Mouse (Mus musculus): ENCODE measurements around the gene R3hdm2. TPM values are rescaled to one million over a fixed set of nuclear protein-coding genes. Genes with fewer than 3 reads are reported as not detected.
A peak's percentile ranks its signal among the peaks of the same experiment; 100 is the strongest.

Gene R3hdm2
- polyA plus RNA-seq, 1 experiment from 2014 or later = 22.6 TPM

- Histone ChIP-seq H3K4me3 (ENCODE audit: low read length) (no peak within 1 kb of the TSS), H3K9ac (ENCODE audit: low read length) (no peak within 1 kb of the TSS), H3K27me3 (ENCODE audit: control insufficient read depth, insufficient read depth, low read length) (no peaks in the 10 kb centered on the region), H3K36me3 (ENCODE audit: control insufficient read depth, insufficient read depth) (no peaks in the 10 kb centered on the region), H3K27ac (ENCODE audit: low read length) (no peak within 1 kb of the TSS), H3K4me2 (ENCODE audit: low read depth, low read length) (no peak within 1 kb of the TSS), H3K4me1 (ENCODE audit: control insufficient read depth, insufficient read depth, low read length) (no peaks in the 10 kb centered on the region), H3K9me3 (replicated peaks; ENCODE audit: control insufficient read depth, low read length) (peaks cover 4% of the 10 kb centered on the region; the same call in 1 of the 2 replicates)
- no peak for ATAC-seq (replicated peaks; ENCODE audit: extremely low read depth, insufficient read depth, low FRiP score)
- WGBS = 68% methylated on average over 22 of the region's 22 CpGs
Observed at GRCm38 (mm10) chr10:127369834-127370820, 10.0 kb upstream of the R3hdm2 start, which contains the start of gene Inhbc. TSS of gene Inhbc (minus strand) at chr10:127370431.

DNA sequence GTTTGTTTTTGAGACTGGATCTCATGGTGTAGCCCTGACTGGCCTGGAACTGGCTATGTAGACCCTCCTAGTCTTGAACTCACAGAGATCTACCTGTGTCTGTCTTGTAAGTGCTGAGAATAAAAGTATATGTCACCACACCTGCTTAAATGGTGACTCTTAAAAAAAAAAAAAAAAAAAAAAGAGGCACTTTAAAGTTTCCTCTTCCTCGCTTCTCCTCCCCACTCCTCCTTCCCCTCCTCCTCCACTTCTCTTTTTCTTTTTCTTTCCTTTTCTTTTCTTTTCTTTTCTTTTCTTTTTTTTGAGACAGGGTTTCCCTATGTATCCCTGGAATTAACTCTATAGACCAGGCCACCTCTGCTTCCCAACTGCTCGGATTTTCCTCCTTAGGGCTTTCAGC, 9.1 kb upstream of the R3hdm2 start:
- no peak for ATAC-seq (replicated peaks; ENCODE audit: extremely low read depth, insufficient read depth, low FRiP score)
- no peaks in the 10 kb centered on the region for H3K4me1 ChIP-seq (ENCODE audit: control insufficient read depth, insufficient read depth, low read length)
- peaks cover 4% of the 10 kb centered on the region; the same call in 1 of the 2 replicates for H3K9me3 ChIP-seq (replicated peaks; ENCODE audit: control insufficient read depth, low read length)
- no peak overlapping the region for H3K4me2 ChIP-seq (ENCODE audit: low read depth, low read length)
- H3K9ac ChIP-seq (ENCODE audit: low read length) = no peak overlapping the region
- H3K27ac ChIP-seq (ENCODE audit: low read length) = no peak overlapping the region
- WGBS = 63% methylated on average over 2 of the region's 2 CpGs
- H3K36me3 ChIP-seq (ENCODE audit: control insufficient read depth, insufficient read depth) = no peaks in the 10 kb centered on the region
- no peak overlapping the region for H3K4me3 ChIP-seq (ENCODE audit: low read length)
- no peaks in the 10 kb centered on the region for H3K27me3 ChIP-seq (ENCODE audit: control insufficient read depth, insufficient read depth, low read length)

DNA sequence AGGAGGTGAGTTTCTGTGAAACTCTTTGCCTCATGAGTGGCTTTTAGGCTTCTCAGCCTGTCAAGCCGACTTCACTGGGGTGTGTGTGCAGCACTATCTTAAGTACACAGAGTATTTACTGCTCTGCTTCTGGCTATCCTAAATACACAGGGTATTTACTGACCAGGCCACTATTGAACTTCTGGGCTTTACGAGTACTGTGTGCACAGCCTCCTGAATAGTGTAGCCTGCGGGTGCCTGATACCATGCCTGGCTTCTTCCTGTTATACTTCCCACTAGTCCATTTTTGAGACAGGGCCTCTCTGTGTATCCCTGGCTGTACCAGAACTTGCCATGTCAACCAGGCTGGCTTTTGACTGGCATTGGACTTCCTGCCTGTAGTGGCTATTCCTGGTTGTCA, 2.4 kb upstream of the R3hdm2 start:
- H3K27me3 ChIP-seq (ENCODE audit: control insufficient read depth, insufficient read depth, low read length) = no peaks in the 10 kb centered on the region
- no peaks in the 10 kb centered on the region for H3K36me3 ChIP-seq (ENCODE audit: control insufficient read depth, insufficient read depth)
- H3K9me3 ChIP-seq (replicated peaks; ENCODE audit: control insufficient read depth, low read length) = peaks cover 3% of the 10 kb centered on the region; the same call in 1 of the 2 replicates
- no peak overlapping the region for H3K4me3 ChIP-seq (ENCODE audit: low read length)
- no peak overlapping the region for H3K27ac ChIP-seq (ENCODE audit: low read length)
- 62% methylated on average over 3 of the region's 3 CpGs for WGBS
- H3K9ac ChIP-seq (ENCODE audit: low read length) = no peak overlapping the region
- H3K4me2 ChIP-seq (ENCODE audit: low read depth, low read length) = no peak overlapping the region
- peaks cover 7% of the 10 kb centered on the region for H3K4me1 ChIP-seq (ENCODE audit: control insufficient read depth, insufficient read depth, low read length)
- ATAC-seq (replicated peaks; ENCODE audit: extremely low read depth, insufficient read depth, low FRiP score) = no peak

GRCm38 (mm10) chr10:127379654-127380053, 473 bp upstream of the R3hdm2 start:
- Histone ChIP-seq H3K9me3 (replicated peaks; ENCODE audit: control insufficient read depth, low read length) (no peaks in the 10 kb centered on the region), H3K27me3 (ENCODE audit: control insufficient read depth, insufficient read depth, low read length) (no peaks in the 10 kb centered on the region), H3K27ac (ENCODE audit: low read length) (no peak overlapping the region), H3K9ac (ENCODE audit: low read length) (peak overlapping the region; percentile 94), H3K4me3 (ENCODE audit: low read length) (peak overlapping the region; percentile 79), H3K4me2 (ENCODE audit: low read depth, low read length) (peak overlapping the region; percentile 86), H3K36me3 (ENCODE audit: control insufficient read depth, insufficient read depth) (no peaks in the 10 kb centered on the region), H3K4me1 (ENCODE audit: control insufficient read depth, insufficient read depth, low read length) (peaks cover 7% of the 10 kb centered on the region)
- 85% methylated on average over 8 of the region's 8 CpGs for WGBS
- ATAC-seq (replicated peaks; ENCODE audit: extremely low read depth, insufficient read depth, low FRiP score) = no peak

- ATAC-seq (replicated peaks; ENCODE audit: extremely low read depth, insufficient read depth, low FRiP score) = peak; percentile 90
- H3K4me2 ChIP-seq (ENCODE audit: low read depth, low read length) = peak overlapping the region; percentile 68
- H3K4me1 ChIP-seq (ENCODE audit: control insufficient read depth, insufficient read depth, low read length) = peaks cover 7% of the 10 kb centered on the region
- H3K9ac ChIP-seq (ENCODE audit: low read length) = peak overlapping the region; percentile 94
- H3K4me3 ChIP-seq (ENCODE audit: low read length) = peak overlapping the region; percentile 79
- no peaks in the 10 kb centered on the region for H3K9me3 ChIP-seq (replicated peaks; ENCODE audit: control insufficient read depth, low read length)
- H3K27me3 ChIP-seq (ENCODE audit: control insufficient read depth, insufficient read depth, low read length) = no peaks in the 10 kb centered on the region
- no peaks in the 10 kb centered on the region for H3K36me3 ChIP-seq (ENCODE audit: control insufficient read depth, insufficient read depth)
- H3K27ac ChIP-seq (ENCODE audit: low read length) = peak overlapping the region; percentile 97
- WGBS = 1% methylated on average over 39 of the region's 79 CpGs
Observed at GRCm38 (mm10) chr10:127380767-127381742, 928 bp downstream of the R3hdm2 start.

GRCm38 (mm10) chr10:127381743-127382134, 1.6 kb downstream of the R3hdm2 start:
- Histone ChIP-seq H3K36me3 (ENCODE audit: control insufficient read depth, insufficient read depth) (no peaks in the 10 kb centered on the region), H3K27me3 (ENCODE audit: control insufficient read depth, insufficient read depth, low read length) (no peaks in the 10 kb centered on the region), H3K4me1 (ENCODE audit: control insufficient read depth, insufficient read depth, low read length) (peaks cover 7% of the 10 kb centered on the region), H3K4me3 (ENCODE audit: low read length) (peak overlapping the region; percentile 79), H3K4me2 (ENCODE audit: low read depth, low read length) (peak overlapping the region; percentile 68), H3K27ac (ENCODE audit: low read length) (peak overlapping the region; percentile 97), H3K9me3 (replicated peaks; ENCODE audit: control insufficient read depth, low read length) (no peaks in the 10 kb centered on the region), H3K9ac (ENCODE audit: low read length) (peak overlapping the region; percentile 94)
- no peak for ATAC-seq (replicated peaks; ENCODE audit: extremely low read depth, insufficient read depth, low FRiP score)
- 52% methylated on average over 2 of the region's 2 CpGs for WGBS

- no peaks in the 10 kb centered on the region for H3K9me3 ChIP-seq (replicated peaks; ENCODE audit: control insufficient read depth, low read length)
- 0 out of 2 replicates have a peak, but pooled peaks cover 3% of the 10 kb centered on the region for H3K4me1 ChIP-seq (ENCODE audit: control insufficient read depth, insufficient read depth, low read length)
- 85% methylated on average over 6 of the region's 6 CpGs for WGBS
- peaks cover 12% of the 10 kb centered on the region; the same call in 1 of the 2 replicates for H3K36me3 ChIP-seq (ENCODE audit: control insufficient read depth, insufficient read depth)
- ATAC-seq (replicated peaks; ENCODE audit: extremely low read depth, insufficient read depth, low FRiP score) = no peak
- no peak overlapping the region for H3K4me3 ChIP-seq (ENCODE audit: low read length)
- no peak overlapping the region for H3K4me2 ChIP-seq (ENCODE audit: low read depth, low read length)
- no peak overlapping the region for H3K27ac ChIP-seq (ENCODE audit: low read length)
- H3K9ac ChIP-seq (ENCODE audit: low read length) = no peak overlapping the region
- H3K27me3 ChIP-seq (ENCODE audit: control insufficient read depth, insufficient read depth, low read length) = no peaks in the 10 kb centered on the region
Observed at GRCm38 (mm10) chr10:127391774-127392173, 11.6 kb downstream of the R3hdm2 start.

DNA sequence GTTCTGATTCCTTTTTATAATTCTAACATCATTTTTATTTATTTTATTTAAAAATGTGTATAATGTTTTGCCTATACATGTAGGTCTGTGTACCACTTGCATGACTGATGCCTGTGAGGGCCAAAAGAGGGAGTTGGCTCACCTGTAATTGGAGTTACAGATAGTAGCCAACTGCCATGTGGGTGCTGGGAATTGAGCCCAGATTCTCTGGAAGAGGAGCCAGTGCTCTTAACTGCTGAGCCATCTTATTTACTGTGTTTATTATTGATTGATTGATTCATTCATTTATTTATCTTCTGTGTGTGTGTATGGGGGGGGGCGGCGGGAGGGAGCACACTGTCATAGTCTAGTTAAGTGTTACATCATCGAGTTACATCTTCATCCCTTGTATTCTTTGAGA, 24.6 kb downstream of the R3hdm2 start:
- ATAC-seq (replicated peaks; ENCODE audit: extremely low read depth, insufficient read depth, low FRiP score) = no peak
- Histone ChIP-seq H3K4me2 (ENCODE audit: low read depth, low read length) (no peak overlapping the region), H3K4me1 (ENCODE audit: control insufficient read depth, insufficient read depth, low read length) (no peaks in the 10 kb centered on the region), H3K27ac (ENCODE audit: low read length) (no peak overlapping the region), H3K9me3 (replicated peaks; ENCODE audit: control insufficient read depth, low read length) (no peaks in the 10 kb centered on the region), H3K4me3 (ENCODE audit: low read length) (no peak overlapping the region), H3K9ac (ENCODE audit: low read length) (no peak overlapping the region), H3K27me3 (ENCODE audit: control insufficient read depth, insufficient read depth, low read length) (no peaks in the 10 kb centered on the region), H3K36me3 (ENCODE audit: control insufficient read depth, insufficient read depth) (peaks cover 18% of the 10 kb centered on the region)
- WGBS = 94% methylated on average over 3 of the region's 3 CpGs

Measured in heart, embryonic 16.5 days (tissue).